Mouse (Mus musculus): ENCODE results near the gene Pdzd2.

The Pdzd2 gene

GRCm38 (mm10) chr15:12734221-12734620 is 5.5 kb downstream of the Pdzd2 start:
- no peak for DNase-seq (ENCODE audit: low read depth, low spot score)

- no peak for DNase-seq (ENCODE audit: low read depth, low spot score)
Measured at GRCm38 (mm10) chr15:12732613-12733012, 7.1 kb downstream of the Pdzd2 start.

- DNase-seq (ENCODE audit: low read depth, low spot score) = no peak
Measured at GRCm38 (mm10) chr15:12728381-12728780, 11.3 kb downstream of the Pdzd2 start.

GRCm38 (mm10) chr15:12725256-12725655 is 14.5 kb downstream of the Pdzd2 start:
- no peak for DNase-seq (ENCODE audit: low read depth, low spot score)

- no peak for DNase-seq (ENCODE audit: low read depth, low spot score)
Measured at GRCm38 (mm10) chr15:12721684-12722500, 17.8 kb downstream of the Pdzd2 start.

GRCm38 (mm10) chr15:12718819-12719218 is 20.9 kb downstream of the Pdzd2 start:
- no peak for DNase-seq (ENCODE audit: low read depth, low spot score)

GRCm38 (mm10) chr15:12717410-12717809 is 22.3 kb downstream of the Pdzd2 start:
- no peak for DNase-seq (ENCODE audit: low read depth, low spot score)

GRCm38 (mm10) chr15:12716881-12717280 is 22.8 kb downstream of the Pdzd2 start:
- DNase-seq (ENCODE audit: low read depth, low spot score) = no peak

- DNase-seq (ENCODE audit: low read depth, low spot score) = no peak
Measured at GRCm38 (mm10) chr15:12714322-12714721, 25.4 kb downstream of the Pdzd2 start.

- DNase-seq (ENCODE audit: low read depth, low spot score) = no peak
Measured at GRCm38 (mm10) chr15:12713216-12713615, 26.5 kb downstream of the Pdzd2 start.

GRCm38 (mm10) chr15:12710036-12710435 is 29.7 kb downstream of the Pdzd2 start:
- DNase-seq (ENCODE audit: low read depth, low spot score) = no peak

- DNase-seq (ENCODE audit: low read depth, low spot score) = no peak
Measured at GRCm38 (mm10) chr15:12708297-12708696, 31.4 kb downstream of the Pdzd2 start.

- DNase-seq (ENCODE audit: low read depth, low spot score) = no peak
Measured at GRCm38 (mm10) chr15:12706902-12707301, 32.8 kb downstream of the Pdzd2 start.

GRCm38 (mm10) chr15:12700367-12700766 is 39.4 kb downstream of the Pdzd2 start:
- peak; percentile 32 for DNase-seq (ENCODE audit: low read depth, low spot score)

GRCm38 (mm10) chr15:12697741-12698140 is 42.0 kb downstream of the Pdzd2 start:
- peak; percentile 67 for DNase-seq (ENCODE audit: low read depth, low spot score)

- no peak for DNase-seq (ENCODE audit: low read depth, low spot score)
Measured at GRCm38 (mm10) chr15:12696889-12697288, 42.8 kb downstream of the Pdzd2 start.

- DNase-seq (ENCODE audit: low read depth, low spot score) = no peak
Measured at GRCm38 (mm10) chr15:12689716-12690381, 49.9 kb downstream of the Pdzd2 start.

- DNase-seq (ENCODE audit: low read depth, low spot score) = peak; percentile 51
Measured at GRCm38 (mm10) chr15:12682549-12682948, 57.2 kb downstream of the Pdzd2 start.

- no peak for DNase-seq (ENCODE audit: low read depth, low spot score)
Measured at GRCm38 (mm10) chr15:12681891-12682290, 57.8 kb downstream of the Pdzd2 start.

- peak; percentile 72 for DNase-seq (ENCODE audit: low read depth, low spot score)
Measured at GRCm38 (mm10) chr15:12680750-12681149, 59.0 kb downstream of the Pdzd2 start.

- no peak for DNase-seq (ENCODE audit: low read depth, low spot score)
Measured at GRCm38 (mm10) chr15:12679996-12680395, 59.7 kb downstream of the Pdzd2 start.

- no peak for DNase-seq (ENCODE audit: low read depth, low spot score)
Measured at GRCm38 (mm10) chr15:12678540-12679112, 61.1 kb downstream of the Pdzd2 start.

- no peak for DNase-seq (ENCODE audit: low read depth, low spot score)
Measured at GRCm38 (mm10) chr15:12675366-12675765, 64.4 kb downstream of the Pdzd2 start.
